Mouse (Mus musculus) heart, postnatal 10 days (tissue): ENCODE data around the gene Spryd3. TPM values are rescaled to one million over a fixed set of nuclear protein-coding genes. Genes with fewer than 3 reads are reported as not detected.
"Not testable (repeated sequence)": the region's sequence is repeated elsewhere in the genome, so short reads cannot be mapped to it uniquely, and the experiment has no call there.

Source experiments
- DNase-seq, 2 experiments: peaks; one replicate each; pipeline ENCODE4 v3.0.0; 2021
- intact Hi-C: fragments of 180-260 bp; cut with DNase I; formaldehyde crosslinking; loops from one replicate; pipeline ENCODE4 v1.15.1; 2025
- total RNA-seq, 2 experiments: library from RNA; stranded (reverse); gene quantifications; 2 replicates each; pipeline ENCODE4 v1.2.3; 2021

The Spryd3 gene
- total RNA-seq, 2 experiments from 2014 or later: 19.1 to 22.2 TPM

DNA sequence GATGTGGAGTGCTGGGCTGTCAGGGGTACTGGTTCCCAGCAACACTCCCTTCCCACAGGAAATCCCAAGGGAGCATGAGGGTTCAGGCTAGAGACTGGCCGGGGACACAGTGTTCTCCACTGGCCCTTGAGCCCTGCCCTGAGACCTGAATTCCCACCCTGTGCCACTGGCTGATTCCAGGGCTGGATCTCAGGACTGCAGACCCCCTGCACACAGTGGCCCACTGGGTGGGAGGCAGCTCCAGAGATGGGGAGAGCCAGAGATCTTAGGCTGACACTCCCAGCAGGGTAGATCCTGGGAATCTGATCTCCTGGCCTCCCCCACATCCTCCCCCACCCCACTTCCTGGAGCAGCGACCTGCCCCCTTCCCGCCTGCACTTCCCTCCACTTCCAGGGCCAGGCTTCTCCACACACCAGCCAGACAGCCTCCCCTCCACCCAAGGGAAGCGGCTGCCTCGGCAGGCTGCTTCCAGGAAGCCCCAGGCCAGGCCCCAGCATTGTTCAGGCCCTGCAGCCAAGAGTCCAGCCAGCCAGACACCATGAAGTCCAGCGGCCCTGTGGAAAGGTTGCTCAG lies 33.4 kb downstream of the Spryd3 start:
- peak; percentile 84 to 85 for DNase-seq
- intact Hi-C loops: no loop called here

DNA sequence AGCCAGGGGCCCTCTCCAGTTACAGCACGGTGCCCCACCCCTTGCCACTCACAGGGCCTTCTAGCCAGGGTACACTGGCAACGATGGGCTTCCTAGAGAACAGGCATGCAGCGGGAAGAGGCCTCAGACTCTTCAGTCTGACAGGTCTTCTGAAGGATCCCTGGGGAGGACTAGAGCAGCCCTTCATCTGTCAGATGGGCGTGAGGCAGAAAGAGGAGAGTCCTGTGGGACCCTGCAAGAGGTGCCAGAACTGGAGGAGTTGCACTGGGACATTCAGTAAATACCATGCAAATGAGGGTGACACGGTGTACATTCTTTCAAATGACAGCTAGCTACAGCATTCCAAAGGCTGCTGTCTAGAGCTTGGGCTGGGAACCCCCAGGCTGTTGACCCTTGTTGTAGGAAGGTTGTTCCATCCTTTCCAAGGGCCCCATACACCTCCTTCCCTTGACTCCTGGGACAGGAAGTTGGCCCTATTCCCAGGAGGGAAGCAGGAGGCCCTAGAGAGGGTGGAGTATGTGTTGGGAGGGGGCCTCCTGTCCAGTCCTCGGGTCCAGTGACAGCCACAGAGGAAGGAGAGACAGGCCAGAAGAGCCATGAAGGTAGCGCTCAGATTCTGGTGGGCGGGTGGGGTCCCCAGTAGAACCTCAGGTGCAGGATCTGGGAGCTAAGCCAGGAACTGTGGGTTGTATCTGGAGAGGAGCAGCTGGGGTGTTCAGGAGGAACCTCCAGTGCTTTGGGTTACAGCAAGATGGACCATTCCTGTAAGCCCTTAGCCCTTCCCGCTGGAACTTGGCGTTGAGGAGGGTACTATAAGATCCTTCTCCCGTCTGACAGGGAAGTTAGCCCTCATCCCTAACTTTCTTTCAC lies 34.1 kb downstream of the Spryd3 start:
- peak; percentile 87 to 88 for DNase-seq
- intact Hi-C loops: no loop called here

DNA sequence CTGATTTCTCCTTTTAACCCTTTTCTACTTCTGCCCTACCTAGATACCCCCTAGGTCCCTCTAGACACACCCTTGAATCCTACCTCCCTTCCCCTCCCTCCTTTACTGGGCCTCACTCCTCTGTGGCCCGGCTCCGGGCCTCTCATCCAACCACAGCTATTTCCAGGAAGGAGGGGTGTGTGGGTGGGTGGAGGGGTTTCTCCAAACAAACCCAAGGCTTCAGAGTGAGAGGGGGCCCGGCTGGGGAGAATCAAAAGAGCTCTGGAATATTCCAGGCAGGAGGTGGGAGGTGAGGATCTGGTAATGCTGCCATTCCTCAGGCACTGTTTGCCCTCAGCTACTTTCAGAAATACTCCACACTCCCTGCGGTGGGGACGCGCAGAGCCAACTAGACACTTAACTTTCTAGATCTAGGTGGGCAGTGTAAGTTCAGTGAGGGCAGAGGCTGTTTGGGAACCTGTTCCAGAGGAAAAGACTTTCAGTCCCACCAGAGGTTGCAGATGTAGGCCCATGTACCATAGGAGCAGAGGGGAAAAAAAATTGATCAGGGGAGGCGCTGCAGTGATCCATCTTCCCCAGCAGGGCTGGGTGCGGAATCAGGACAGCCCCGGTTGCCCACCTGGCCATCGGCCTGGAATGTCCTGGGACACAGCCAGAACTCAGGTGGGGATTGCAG lies 34.9 kb downstream of the Spryd3 start:
- DNase-seq: no peak
- intact Hi-C loops: no loop called here

DNA sequence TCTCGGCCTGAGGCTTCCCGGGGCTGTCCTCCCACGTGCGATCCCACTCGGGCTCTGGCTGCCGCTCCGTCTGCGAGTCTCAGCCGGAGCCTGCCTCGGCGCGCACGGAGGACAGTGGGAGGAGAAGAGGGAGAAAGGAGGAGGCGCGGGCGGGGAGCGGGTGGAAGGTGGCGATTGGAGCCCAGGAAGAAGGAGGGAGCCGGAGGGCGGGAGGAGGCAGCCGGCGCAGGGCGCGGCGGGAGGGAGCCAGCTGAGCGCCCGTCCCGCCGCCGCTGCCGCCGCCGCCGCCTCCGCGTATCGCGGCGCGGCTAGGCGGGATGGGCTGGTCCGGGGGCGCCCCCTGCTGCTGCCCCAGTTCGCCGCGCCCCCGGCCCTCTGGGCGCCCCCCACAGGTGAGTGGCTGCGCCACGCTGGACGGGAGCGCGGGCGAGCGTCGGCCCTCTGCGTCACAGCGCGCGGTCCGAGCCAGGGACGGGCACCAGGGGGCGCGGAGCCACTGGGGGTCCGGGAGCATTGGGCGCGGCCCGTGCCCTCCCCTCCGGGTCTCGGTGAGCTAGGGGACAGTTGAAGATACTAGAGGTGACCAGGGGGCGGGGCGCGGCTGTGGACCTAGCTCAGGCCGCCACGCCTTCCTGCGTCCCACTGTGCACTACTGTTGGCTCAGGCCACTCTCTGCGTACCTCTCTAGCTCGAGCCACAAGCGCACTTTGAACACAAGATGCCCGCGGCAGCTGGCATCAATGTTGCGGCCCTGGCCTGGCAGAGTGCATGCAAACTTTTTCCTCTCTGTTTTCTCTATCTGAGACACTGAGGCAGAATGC lies 35.7 kb downstream of the Spryd3 start, which contains the start of gene Tns2:
Tns2 (plus strand) TSS at position 253 of the 821 bp plus-strand sequence.
- DNase-seq: peak; percentile 87 to 88
- intact Hi-C loops: no loop called here

DNA sequence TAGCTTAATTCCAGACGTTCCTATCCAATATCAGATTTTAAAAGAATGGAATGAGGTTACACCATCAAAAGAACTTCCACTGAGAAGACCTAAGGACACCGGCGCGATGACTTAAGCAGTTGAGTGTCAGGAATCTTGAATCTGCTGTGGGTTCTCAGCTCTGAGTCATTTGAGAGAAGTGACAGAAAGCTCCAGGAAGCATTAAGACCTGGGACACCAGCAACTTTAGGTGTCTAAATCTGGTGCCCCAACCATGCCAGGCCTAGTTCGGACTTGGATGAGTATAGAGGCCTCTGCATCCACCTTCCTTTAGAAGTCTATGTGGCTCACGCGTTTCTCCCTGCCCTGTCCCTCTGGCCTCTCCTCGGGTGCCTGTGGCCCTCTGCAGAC lies 36.3 kb downstream of the Spryd3 start:
- intact Hi-C loops: no loop called here
- DNase-seq: no peak

DNA sequence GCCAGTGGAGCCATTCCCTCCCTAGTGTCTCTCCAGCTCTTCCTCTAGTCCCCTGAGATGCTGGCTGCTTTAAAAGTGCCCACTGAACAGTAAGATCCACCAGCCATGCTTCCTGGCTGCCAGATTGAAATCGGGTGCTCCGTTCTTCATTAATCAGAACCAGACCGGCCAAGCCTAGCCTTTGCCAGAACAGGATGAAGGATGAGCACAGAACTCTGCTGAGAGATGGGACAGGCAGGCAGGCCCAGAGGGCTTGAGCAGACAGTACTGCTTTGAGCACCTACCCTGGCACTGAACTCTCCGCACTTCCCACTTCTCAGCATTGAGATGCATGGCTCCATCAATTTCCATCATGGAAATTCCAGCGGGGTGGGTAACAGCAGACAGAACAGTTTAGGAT lies 36.8 kb downstream of the Spryd3 start:
- DNase-seq: peak in 1 of 2 experiments; percentile 13
- intact Hi-C loops: no loop called here

DNA sequence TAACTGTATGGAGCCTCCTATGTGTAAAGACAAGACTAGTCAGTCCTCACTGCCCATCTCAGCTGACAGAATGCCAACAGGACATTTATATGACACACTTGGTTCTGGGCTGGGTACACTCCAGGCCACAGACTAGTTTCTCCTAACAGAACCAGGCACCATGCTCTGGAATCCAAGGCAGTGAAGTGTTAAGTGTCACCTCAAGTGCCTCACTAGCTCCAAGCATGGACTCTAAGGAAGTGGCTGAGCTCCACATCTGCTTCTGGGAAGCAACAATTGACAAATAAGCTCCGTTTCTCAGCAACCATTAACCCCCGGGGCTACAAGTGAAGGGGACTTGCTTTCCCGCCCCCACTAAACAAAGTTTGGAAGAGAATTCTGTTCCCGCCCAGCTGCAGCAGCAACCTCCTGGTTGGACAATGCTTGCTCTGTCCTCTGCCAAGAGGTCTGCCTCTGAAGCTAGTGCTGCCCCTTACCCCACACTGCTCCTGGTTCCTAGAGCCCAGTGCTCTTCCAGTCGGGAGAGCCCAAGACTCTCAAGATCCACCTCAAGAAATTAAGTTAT lies 38.0 kb downstream of the Spryd3 start:
- DNase-seq: peak; percentile 52 to 66
- intact Hi-C loops: no loop called here

DNA sequence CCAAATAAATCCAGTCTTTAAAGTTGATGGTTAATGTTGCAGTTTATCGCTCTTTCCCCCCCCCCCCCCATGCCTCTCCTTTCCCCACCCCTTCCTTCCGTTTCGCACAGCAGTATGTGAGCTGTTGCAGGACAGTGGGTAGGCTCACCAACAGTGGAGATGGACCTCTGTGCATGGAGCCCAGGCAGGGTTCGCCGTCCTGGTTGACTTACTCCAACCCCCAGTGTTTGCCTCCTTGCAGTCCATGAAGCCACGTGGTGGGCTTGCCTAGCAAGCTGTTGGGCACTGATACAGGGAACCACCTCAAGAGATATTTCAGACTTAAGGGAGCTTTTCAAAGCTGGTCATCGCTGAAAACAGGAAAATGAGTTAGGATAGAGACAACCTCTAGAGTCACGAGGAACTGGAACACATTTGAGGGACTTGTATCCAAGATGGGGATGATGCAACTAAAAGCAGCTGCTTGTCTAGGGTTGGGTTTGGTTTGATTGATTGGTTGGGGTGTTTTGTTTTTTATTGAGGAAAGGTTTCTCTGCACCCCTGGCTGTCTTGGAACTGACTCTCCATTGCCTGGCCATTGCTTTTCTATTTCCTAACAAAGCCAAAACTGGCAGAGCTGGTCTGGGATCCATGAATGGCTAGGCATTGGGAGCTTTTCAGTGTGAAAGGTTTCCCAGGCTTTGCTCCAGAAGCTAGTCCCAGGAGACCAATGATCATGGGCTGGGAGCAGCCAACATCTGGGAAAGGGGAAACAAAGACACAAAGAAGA lies 38.7 kb downstream of the Spryd3 start:
- peak; percentile 70 to 72 for DNase-seq
- intact Hi-C loops: no loop called here

DNA sequence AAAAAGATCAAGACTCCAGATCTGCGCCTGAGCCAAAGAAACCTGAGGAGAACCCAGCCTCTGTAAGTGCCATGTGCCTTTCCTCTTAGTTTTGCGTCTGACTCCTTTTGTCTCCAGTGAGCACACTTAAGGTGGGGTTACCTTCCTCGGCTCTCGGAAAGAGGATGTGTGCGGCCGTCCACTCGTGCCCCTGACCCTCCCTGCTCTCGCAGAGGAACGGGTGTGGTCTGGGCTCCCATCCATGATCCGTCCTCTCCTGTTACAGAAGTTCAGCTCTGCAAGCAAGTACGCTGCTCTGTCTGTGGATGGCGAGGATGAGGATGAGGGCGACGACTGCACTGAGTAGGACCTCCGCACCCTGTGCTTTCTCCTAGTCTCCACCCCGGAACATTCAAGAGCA lies 41.0 kb downstream of the Spryd3 start:
- DNase-seq: no peak
- intact Hi-C loops: no loop called here

DNA sequence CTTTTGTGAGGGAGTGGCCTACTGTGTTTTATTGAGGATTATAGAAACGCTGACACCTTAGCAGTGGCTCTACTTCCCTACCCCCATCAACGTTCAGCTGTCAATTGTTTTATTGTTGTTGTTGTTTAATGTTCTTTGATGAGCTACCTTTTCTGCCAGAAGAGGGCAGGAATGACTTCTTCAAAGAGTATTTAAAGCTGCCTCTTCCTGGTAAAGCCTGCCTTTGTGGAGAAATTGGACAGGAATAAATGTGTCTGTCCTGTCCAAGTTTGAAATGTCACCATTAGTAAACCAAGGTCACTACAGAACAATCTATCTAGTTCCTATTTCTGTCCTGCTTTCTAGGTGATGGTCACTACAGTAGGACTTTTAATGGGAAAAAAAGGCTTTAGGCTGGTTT lies 41.9 kb downstream of the Spryd3 start:
- no peak for DNase-seq
- intact Hi-C loops: no loop called here

DNA sequence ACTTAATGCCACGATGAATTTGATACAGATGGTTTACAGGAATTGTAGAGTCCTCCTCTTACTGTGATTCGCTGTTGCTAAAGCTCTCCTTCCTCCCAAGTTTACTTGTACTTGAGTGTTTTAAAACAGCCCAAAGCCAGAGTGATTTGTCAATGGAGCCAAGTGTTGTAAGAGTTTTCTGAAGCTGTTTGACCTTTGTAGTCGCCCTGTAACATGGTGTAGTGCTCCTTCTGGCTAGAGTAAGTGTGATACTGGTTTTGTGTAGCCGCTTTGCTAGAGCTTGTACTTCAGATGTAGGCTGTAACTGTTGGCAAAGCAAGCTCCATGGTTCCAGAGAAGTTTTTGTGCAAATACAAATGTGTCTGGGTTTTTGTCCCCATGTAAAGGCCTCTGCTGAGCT lies 43.8 kb downstream of the Spryd3 start:
- intact Hi-C loops: loop anchor here (2.0 kb wide), 1 partner anchor 17 kb away; no protein-coding TSS in a partner anchor
- no peak for DNase-seq

DNA sequence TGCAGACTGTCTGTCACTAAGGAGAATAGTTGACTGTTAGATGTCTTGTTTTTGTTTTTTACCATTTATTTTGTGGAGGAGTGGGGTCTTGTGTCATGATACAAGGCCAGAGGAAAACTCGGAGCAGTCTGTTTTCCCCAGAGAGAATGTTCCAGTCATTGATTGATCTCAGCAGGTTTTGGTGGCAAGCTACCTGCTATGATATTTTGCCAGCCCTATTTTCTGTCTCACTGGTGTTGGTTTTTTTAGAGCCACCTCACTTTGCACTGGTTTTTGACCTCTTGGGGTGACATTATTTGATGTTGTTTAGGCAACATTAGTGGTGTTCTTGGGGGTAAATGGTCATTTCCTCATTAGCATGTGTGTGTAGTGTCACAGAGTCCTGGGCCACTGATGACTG lies 44.3 kb downstream of the Spryd3 start:
- DNase-seq: no peak
- intact Hi-C loops: loop anchor here (2.0 kb wide), 1 partner anchor 17 kb away; no protein-coding TSS in a partner anchor

DNA sequence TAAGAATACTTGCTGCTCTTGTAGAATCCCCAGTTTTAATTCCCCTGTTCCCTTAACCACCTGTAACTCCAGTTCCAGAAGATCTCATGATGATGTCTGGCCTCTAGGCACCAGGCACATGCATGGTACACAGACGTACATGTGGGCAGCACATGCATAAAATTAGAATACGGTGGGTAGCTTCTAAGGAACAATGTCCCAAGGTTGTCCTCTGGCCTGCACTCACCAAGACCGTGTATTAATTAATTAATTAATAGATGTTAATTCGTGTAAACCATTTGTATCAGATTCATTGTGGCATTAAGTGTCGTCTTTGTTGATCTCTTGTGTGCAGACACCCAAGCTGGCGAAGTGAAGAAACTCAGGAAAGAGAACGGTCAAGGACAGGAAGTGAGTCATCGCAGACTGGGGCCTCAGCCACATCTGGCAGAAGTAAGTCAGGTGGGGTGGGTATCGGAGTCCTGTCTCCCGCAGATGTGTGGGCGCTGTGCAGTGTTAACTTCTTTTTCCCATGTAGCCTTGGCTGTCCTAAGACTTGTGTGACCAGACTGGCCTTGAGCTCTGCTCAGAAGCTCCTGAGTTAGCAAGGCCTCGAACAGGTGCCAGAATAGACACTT lies 44.9 kb downstream of the Spryd3 start:
- intact Hi-C loops: no loop called here

DNA sequence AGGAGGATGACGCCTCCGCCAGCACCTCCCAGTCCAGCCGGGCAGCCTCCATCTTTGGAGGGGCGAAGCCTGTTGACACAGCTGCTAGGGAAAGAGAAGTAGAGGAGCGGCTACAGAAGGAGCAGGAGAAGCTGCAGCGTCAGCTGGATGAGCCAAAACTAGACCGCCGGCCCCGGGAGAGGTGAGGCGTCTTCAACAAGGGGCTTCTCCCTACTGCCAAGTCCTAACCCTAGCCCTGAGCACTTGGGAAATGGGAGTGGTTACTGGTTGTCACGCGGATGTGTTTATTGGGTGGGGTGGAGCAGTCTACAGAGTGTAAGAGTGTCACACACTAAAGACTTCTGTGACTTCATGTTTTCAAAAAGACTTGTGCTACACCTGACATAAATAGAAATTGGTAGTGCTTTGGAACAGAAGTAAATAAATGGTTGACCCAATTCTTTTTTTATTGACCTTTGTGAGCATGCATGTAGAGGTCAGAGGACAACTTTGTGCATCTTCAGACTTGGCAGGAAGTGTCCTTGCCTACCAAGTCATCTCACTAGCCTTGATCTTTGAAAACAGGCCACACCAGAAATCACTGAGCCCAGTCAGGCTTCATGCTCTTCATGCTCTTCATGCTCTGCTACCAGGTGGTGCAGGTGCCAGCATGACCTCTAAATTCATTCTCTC lies 46.0 kb downstream of the Spryd3 start:
- intact Hi-C loops: no loop called here

More for the DNA sequence above, 44.9 kb downstream of the Spryd3 start:
- no peak for DNase-seq

DNA sequence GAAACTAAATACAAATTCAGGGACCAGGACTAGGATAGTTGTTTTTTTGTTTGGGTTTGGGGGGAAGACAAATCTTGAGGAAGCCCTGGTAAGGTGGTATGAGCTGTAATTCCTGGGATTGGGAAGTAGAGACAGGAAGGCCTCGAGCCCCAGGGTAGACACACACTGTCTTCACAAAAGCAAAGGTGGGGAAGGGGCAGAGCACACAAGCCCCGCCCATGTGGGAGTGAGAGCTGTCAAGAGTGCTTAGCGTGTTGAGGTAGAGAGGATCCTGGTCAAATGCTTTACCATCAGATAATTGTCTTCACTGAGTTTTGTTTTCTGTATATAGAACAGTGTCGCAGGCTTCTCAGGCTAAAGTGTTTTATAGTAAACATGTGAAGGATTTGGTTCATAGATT lies 53.0 kb downstream of the Spryd3 start:
- intact Hi-C loops: no loop called here
- DNase-seq: no peak

More for the DNA sequence above, 46.0 kb downstream of the Spryd3 start:
- no peak for DNase-seq

DNA sequence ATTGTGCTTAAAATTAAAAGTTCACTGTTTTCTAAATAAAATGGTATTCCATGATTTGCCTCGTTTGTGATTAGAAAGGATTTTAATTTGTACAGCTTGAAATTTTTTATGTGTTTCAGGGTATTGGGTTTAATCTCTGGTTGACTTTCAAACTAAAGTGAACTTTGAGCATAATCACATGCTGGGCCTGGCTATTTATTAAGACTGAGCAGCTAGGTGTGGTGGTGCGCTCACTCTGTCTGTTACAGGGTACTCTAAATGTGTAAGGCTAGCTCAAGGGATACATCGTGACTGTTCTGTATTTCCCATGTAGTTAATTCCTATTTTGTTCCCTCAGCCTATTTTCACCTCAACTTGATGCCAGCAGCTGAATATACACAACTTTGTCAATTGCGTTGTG lies 53.9 kb downstream of the Spryd3 start:
- intact Hi-C loops: no loop called here
- no peak for DNase-seq

DNA sequence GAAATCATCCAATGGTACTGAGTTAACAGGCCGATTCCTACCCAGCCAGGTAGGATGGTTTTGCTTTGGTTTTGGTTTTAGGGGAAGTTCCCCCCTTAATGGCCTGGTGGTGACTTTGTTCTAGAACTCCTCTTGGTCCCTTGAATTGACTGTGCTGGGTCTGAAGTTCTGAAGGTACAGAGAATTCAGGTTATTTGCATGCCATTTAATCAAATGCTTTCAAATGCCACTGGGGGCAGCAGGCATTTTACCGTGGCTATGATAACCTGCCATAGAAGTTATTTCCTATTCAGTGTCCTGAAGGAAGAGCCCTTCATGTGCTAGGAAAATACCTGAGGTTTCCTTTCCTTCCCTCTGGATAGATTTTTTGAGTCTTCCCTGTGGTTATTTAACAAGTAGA lies 55.6 kb downstream of the Spryd3 start:
- intact Hi-C loops: no loop called here
- DNase-seq: no peak

DNA sequence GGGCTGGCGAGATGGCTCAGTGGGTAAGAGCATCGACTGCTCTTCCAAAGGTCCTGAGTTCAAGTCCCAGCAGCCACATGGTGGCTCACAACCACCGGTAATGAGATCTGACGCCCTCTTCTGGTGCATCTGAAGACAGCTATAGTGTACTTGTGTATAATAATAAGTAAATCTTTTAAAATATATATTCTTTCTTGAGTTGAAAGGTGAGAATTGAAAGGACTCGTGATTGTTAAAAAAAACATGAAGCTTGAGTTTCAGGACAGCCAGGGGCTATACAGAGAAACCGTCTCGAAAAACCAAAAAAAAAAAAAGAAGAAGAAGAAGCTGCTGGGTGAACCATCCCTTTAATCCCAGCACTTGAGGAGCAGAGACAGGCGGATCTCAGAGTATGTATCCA lies 56.1 kb downstream of the Spryd3 start:
- intact Hi-C loops, DNase-seq: not testable (repeated sequence)

DNA sequence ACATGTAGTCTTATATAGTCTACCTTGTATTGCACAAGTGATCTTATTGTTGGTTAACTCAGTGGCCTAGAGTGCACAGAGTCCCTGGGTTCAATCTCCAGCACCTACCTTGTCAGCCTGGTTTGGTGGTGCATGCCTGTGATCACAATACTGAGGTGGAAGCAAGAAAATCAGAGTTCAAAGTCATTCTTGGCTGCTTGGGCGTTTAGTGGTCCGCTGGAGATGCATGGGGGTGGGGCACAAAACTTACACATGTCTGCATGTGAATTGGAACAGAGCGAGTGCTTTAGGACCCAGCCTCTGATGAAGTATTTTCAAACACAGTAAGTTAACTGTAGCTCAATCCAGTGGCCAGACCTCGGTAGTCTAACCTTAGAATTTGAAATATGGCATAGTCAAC lies 56.8 kb downstream of the Spryd3 start:
- intact Hi-C loops: no loop called here
- DNase-seq: no peak
